Mouse (Mus musculus): ENCODE measurements around the gene Phlda3.

DNA sequence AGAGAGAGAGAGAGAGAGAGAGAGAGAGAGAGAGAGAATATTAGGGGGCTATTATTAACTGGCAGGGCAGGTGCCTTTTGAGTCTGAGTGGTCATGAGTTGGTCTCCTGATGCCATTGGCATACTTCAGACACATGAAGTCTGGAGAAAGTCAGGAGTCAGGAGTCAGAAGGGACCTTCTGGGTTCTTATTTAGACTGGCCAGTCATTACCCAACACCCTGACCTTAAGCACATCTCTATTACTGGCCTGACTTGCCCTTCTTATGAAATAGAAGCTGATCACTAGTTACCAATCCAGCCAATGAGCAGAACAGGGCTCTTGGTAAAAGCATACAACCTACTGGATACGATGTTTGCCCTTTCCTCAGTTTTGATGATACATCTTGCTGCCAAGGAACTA lies 11.1 kb downstream of the Phlda3 start:
- TF ChIP-seq CTCF (IDR thresholded peaks at IDR 0.05): no peak
- no peak for TF ChIP-seq EP300 (IDR thresholded peaks at IDR 0.05)
